Mouse (Mus musculus): ENCODE measurements around the gene Snai3. TPM values are rescaled to one million over a fixed set of nuclear protein-coding genes. Genes with fewer than 3 reads are reported as not detected.

Snai3 gene
- not detected for polyA plus RNA-seq (2014; fragmentation: Illumina TruSeq; extraction: RNeasy Lipid Tissue Mini Kit (QIAGEN cat#74804); ENCODE audit: low read depth, low replicate concordance)

GRCm38 (mm10) chr8:122460524-122461472 lies at the start of gene Snai3:
TSS of gene Snai3 (minus strand) at chr8:122460733.

DNA sequence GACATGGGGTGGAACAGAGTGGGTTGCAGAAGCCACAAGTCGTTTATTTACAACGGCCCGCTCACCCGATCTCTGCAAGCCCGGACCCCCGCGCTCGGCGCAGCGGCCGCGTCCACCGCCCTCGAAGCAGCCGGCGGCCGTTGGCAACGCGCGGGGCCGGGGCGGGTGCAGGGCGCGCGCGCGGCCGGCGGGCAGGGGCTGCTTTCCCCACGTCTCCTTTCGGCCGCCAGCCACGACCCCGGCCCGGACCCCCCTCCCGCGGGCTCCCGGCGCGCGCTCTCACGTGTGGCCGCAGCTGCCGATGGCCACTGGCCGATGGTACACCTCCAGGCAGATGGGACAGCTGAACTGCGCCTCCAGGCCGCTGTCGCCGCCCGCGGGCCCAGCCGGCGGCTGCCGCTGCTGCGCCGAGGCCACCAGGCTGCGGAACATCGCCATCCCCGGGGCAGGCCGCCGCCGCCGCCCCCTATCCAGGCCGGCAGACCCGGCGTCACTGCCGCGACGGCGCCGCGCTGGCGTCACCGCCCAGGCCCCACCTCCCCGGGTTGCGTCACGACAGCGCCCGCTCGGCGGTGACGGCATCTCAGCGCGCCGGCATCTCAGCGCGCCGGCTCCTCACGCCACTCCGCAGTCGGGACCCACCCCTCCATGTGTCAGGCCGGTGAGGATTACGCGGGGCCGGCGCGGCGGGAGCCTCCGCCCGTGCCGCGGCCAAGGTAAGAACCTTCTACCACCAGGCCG lies 15.2 kb upstream of the Snai3 start, which contains the start of the genes Rnf166 and Ctu2:
TSS of gene Rnf166 (minus strand) at position 485 of the 741 bp plus-strand sequence.
TSS of gene Ctu2 (plus strand) at position 564 of the 741 bp plus-strand sequence.

DNA sequence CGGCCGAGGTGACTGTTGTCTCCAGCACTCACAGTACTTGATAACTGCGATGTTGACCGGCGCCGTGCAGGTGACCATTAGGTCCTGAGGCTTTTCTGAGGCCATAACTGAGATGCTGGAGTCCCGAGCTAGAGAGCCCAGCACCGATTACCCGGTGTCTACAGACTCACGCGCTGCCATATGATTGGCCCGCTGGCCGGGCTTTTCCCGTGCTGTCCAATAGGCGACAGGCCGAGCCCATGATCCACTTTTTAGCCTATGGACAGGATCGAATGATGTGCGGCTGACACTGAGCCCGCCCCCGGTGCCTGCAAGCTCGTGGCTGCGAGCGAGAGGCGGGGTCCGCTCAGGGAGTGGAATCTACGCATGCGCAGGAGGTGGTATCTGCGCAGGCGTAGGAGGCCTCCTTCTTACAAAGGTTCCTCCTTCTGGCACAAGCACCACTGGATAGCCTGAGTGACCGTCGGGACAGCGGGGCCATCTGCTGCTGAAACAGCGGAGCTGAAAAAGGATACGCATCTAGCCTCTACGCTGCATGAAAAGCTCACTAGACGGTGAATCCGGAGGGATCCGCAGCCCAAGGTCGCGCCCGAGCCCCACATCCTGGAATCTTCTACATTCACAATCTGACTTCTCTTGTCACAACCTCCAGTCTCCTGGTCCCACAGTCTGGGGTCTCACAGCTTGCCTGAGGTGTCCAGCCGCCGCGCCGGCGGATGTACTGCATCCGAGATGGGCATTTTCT lies 17.1 kb downstream of the Snai3 start, which contains the start of gene Mvd:
TSS of gene Mvd (minus strand) at position 161 of the 745 bp plus-strand sequence.

GRCm38 (mm10) chr8:122432443-122433268 lies 27.9 kb downstream of the Snai3 start, which contains the start of gene Cyba:
TSS of gene Cyba (minus strand) at chr8:122432930.

DNA sequence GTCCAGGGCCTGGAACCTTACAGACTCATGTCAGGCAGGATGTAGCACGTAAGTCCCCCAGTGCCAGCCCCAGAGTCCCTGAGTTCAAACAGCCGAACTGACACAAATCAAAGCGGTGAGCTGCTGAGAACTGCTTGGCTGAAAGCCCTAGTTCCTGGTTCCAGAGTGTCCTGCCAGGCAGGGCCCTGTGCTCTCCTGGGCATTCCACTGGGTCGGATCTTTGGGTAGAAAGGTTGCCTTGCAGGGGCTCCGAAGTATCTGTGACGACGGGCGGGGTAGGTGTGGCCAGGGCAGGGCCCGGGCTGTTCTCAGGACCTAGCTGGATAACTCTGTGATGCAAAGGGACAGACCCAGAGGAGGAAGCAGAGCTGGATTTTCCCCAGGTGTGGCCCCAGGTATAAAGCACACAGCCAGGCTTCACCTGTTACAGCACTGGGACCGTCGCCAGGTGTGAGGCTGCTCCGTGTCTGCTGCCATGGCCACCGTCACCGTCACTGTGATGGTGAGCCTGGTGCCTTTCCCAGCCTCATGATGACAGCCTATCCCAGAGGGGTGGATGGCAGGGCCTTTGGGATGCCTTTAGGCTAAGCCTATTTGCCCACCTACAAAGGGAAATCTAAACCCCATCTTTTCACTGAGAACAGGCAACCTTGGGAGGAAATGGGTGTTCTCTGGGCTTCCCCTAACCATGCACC lies 39.0 kb downstream of the Snai3 start, which contains the start of gene Il17c:
TSS of gene Il17c (plus strand) at position 645 of the 695 bp plus-strand sequence.

Other genes with a start within 250 kb of the Snai3 start
- gene Zfpm1, start 178.6 kb downstream of the Snai3 start, polyA plus RNA-seq (2014; fragmentation: Illumina TruSeq; extraction: RNeasy Lipid Tissue Mini Kit (QIAGEN cat#74804); ENCODE audit: low read depth, low replicate concordance) = not detected
- not detected for gene Trhr2, start 100.0 kb downstream of the Snai3 start, polyA plus RNA-seq (2014; fragmentation: Illumina TruSeq; extraction: RNeasy Lipid Tissue Mini Kit (QIAGEN cat#74804); ENCODE audit: low read depth, low replicate concordance)
- 11.3 TPM for gene Zc3h18, start 84.1 kb downstream of the Snai3 start, polyA plus RNA-seq (2014; fragmentation: Illumina TruSeq; extraction: RNeasy Lipid Tissue Mini Kit (QIAGEN cat#74804); ENCODE audit: low read depth, low replicate concordance)
- gene Il17c, start 38.7 kb downstream of the Snai3 start, polyA plus RNA-seq (2014; fragmentation: Illumina TruSeq; extraction: RNeasy Lipid Tissue Mini Kit (QIAGEN cat#74804); ENCODE audit: low read depth, low replicate concordance) = not detected
- 0.69 TPM for gene Cyba, start 27.8 kb downstream of the Snai3 start, polyA plus RNA-seq (2014; fragmentation: Illumina TruSeq; extraction: RNeasy Lipid Tissue Mini Kit (QIAGEN cat#74804); ENCODE audit: low read depth, low replicate concordance)
- not detected for gene Mvd, start 17.3 kb downstream of the Snai3 start, polyA plus RNA-seq (2014; fragmentation: Illumina TruSeq; extraction: RNeasy Lipid Tissue Mini Kit (QIAGEN cat#74804); ENCODE audit: low read depth, low replicate concordance)
- 7.4 TPM for gene Rnf166, start 15.3 kb upstream of the Snai3 start, polyA plus RNA-seq (2014; fragmentation: Illumina TruSeq; extraction: RNeasy Lipid Tissue Mini Kit (QIAGEN cat#74804); ENCODE audit: low read depth, low replicate concordance)
- gene Ctu2, start 15.4 kb upstream of the Snai3 start, polyA plus RNA-seq (2014; fragmentation: Illumina TruSeq; extraction: RNeasy Lipid Tissue Mini Kit (QIAGEN cat#74804); ENCODE audit: low read depth, low replicate concordance) = not detected
- gene Piezo1, start 90.6 kb upstream of the Snai3 start, polyA plus RNA-seq (2014; fragmentation: Illumina TruSeq; extraction: RNeasy Lipid Tissue Mini Kit (QIAGEN cat#74804); ENCODE audit: low read depth, low replicate concordance) = 1.4 TPM
- 0.61 TPM for gene Cdt1, start 107.3 kb upstream of the Snai3 start, polyA plus RNA-seq (2014; fragmentation: Illumina TruSeq; extraction: RNeasy Lipid Tissue Mini Kit (QIAGEN cat#74804); ENCODE audit: low read depth, low replicate concordance)
- gene Aprt, start 116.2 kb upstream of the Snai3 start, polyA plus RNA-seq (2014; fragmentation: Illumina TruSeq; extraction: RNeasy Lipid Tissue Mini Kit (QIAGEN cat#74804); ENCODE audit: low read depth, low replicate concordance) = not detected
- gene Galns, start 150.7 kb upstream of the Snai3 start, polyA plus RNA-seq (2014; fragmentation: Illumina TruSeq; extraction: RNeasy Lipid Tissue Mini Kit (QIAGEN cat#74804); ENCODE audit: low read depth, low replicate concordance) = 3.6 TPM
- 5.3 TPM for gene Trappc2l, start 150.9 kb upstream of the Snai3 start, polyA plus RNA-seq (2014; fragmentation: Illumina TruSeq; extraction: RNeasy Lipid Tissue Mini Kit (QIAGEN cat#74804); ENCODE audit: low read depth, low replicate concordance)
- not detected for gene Pabpn1l, start 162.0 kb upstream of the Snai3 start, polyA plus RNA-seq (2014; fragmentation: Illumina TruSeq; extraction: RNeasy Lipid Tissue Mini Kit (QIAGEN cat#74804); ENCODE audit: low read depth, low replicate concordance)
- 1.1 TPM for gene Cbfa2t3, start 238.4 kb upstream of the Snai3 start, polyA plus RNA-seq (2014; fragmentation: Illumina TruSeq; extraction: RNeasy Lipid Tissue Mini Kit (QIAGEN cat#74804); ENCODE audit: low read depth, low replicate concordance)